In genomic region chr11:45947491-45947890, GRCm38 (mm10) we compare ENCODE assay signal across 24 mouse cellular contexts. TPM values are rescaled to one million over a fixed set of nuclear protein-coding genes. Genes with fewer than 3 reads are reported as not detected.
A peak's percentile ranks its signal among the peaks of the same experiment; 100 is the strongest.
DNase-seq lines count a peak whose midpoint lies in the region; ATAC-seq and TF ChIP-seq lines count a peak whose summit lies in the region.
"Had no signal": no experiment of that assay in that cellular context is flagged by ENCODE, and none has a peak within 500 bp of the region (broad histone marks: within the 10 kb centered on the region; RNA-seq: fewer than 3 reads in every experiment).

No protein-coding gene starts in this region.

- no peak overlapping the region for H3K4me3 ChIP-seq in layer of hippocampus, adult 2 months
- H3K4me3 ChIP-seq: embryonic facial prominence, embryonic 15.5 days; forebrain, embryonic 10.5 days; gastrocnemius, adult 2 months; hindbrain, embryonic 10.5 days; limb, embryonic 12.5 days; liver, embryonic 13.5 days; lung, embryonic 15.5 days; midbrain, embryonic 13.5 days had no signal

- no peak for ATAC-seq in cerebellum, adult (ENCODE audit: insufficient number of reproducible peaks, low FRiP score, low TSS enrichment)
- ATAC-seq: midbrain, embryonic 13.5 days had no signal

- intact Hi-C loops in left cerebral cortex, postnatal 36 days (cut with DNase I) = loop anchor here (5.0 to 10.0 kb wide), 3 partner anchors 110 to 487 kb away; partner anchors contain the start of genes Adam19 and Med7

- peak; percentile 36 to 38 for DNase-seq in cerebellum, postnatal 10 days
- peak in 1 of 2 experiments; percentile 46 for DNase-seq in layer of hippocampus, adult 2 months (ENCODE audit: low spot score in 2 of 2)
- no peak for DNase-seq in layer of hippocampus, adult 9-10 months (ENCODE audit: low spot score)
- DNase-seq in adipocyte (ENCODE audit: low spot score) = peak; percentile 72
- peak; percentile 54 to 64 for DNase-seq in left cerebral cortex, postnatal 36 days (ENCODE audit: low spot score in 2 of 2)
- DNase-seq in kidney, postnatal 10 days = no peak
- DNase-seq: adrenal gland, postnatal 36 days; cerebellum, adult 9-11 months; gastrocnemius, adult 2 months; kidney, adult 8-10 months; kidney, postnatal 36 days; liver, embryonic 13.5 days; thymus, postnatal 14 days had no signal

- TF ChIP-seq CTCF in layer of hippocampus, adult 2 months (conservative IDR thresholded peaks at IDR 0.05) = no peak

- H3K27ac ChIP-seq in layer of hippocampus, adult 2 months = peak overlapping the region; percentile 57; the same call in 1 of the 2 replicates
- H3K27ac ChIP-seq: embryonic facial prominence, embryonic 15.5 days; forebrain, embryonic 10.5 days; gastrocnemius, adult 2 months; hindbrain, embryonic 10.5 days; limb, embryonic 12.5 days; liver, embryonic 13.5 days; lung, embryonic 15.5 days; macrophage; midbrain, embryonic 13.5 days had no signal

RNA-seq across cellular contexts. Expression of gene Lsm11, which starts 2.8 kb away (rescaled TPM):
- total RNA-seq in layer of hippocampus, adult 2 months (2021) = 10 to 100 TPM; 24.6 to 30.8 TPM
- 10 to 100 TPM; 23.8 to 25.4 TPM for total RNA-seq in left cerebral cortex, postnatal 36 days (2021)

RNA-seq across cellular contexts. Expression of gene Thg1l, which starts 7.8 kb away (rescaled TPM):
- total RNA-seq in layer of hippocampus, adult 2 months (2021) = 10 to 100 TPM in 1 of 2 experiments, 1 to 10 TPM in 1; 9.4 to 12.2 TPM
- total RNA-seq in left cerebral cortex, postnatal 36 days (2021) = 10 to 100 TPM in 1 of 2 experiments, 1 to 10 TPM in 1; 10.0 to 12.4 TPM

RNA-seq across cellular contexts. Expression of gene Sox30, which starts 32.6 kb away (rescaled TPM):
- under 1 TPM in 1 of 2 experiments, not detected in 1; 0.15 TPM for total RNA-seq in layer of hippocampus, adult 2 months (2021)
- total RNA-seq in left cerebral cortex, postnatal 36 days (2021) = under 1 TPM in 1 of 2 experiments, not detected in 1; 0.10 TPM
- total RNA-seq: CH12.LX; gastrocnemius, adult 2 months; granulocyte monocyte progenitor cell, adult 5-6 weeks; neutrophil, adult 5-6 weeks had no signal

Comparison
In these comparisons a context has a peak if more than half of its experiments do, and no peak if none do; other contexts are left out.
1. DNase-seq: peak in cerebellum, postnatal 10 days (2 of 2), adipocyte (single experiment) and left cerebral cortex, postnatal 36 days (2 of 2); none in layer of hippocampus, adult 9-10 months (single experiment) and kidney, postnatal 10 days (single experiment).